Mouse (Mus musculus): Measurements from ENCODE around the gene Nkain1. TPM values are rescaled to one million over a fixed set of nuclear protein-coding genes. Genes with fewer than 3 reads are reported as not detected.

The Nkain1 gene
- 1.6 and 2.0 TPM in 2 replicates for polyA plus RNA-seq (2014; fragmentation: Nextera tagmentation; extraction: Ambion mirVana)

GRCm38 (mm10) chr4:130574048-130574413 lies at the start of gene Nkain1:
Gene Nkain1 (minus strand): TSS chr4:130574173.
- Histone ChIP-seq H3K9me3 (ENCODE audit: control insufficient read depth, low read length) (no peaks in the 10 kb centered on the region; the same call in 1 of the 2 replicates), H3K27me3 (ENCODE audit: control insufficient read depth, insufficient read depth, low read length) (0 out of 2 replicates have a peak, but pooled peaks cover 7% of the 10 kb centered on the region), H3K4me3 (ENCODE audit: control insufficient read depth in 1 of 2, insufficient read depth in 1 of 2, low read depth in 1 of 2, low read length in 2 of 2) (peak within 1 kb of the TSS; percentile 68 to 70), H3K4me1 (ENCODE audit: control insufficient read depth in 2 of 2, insufficient read depth in 2 of 2, low read length in 2 of 2) (peaks cover 8 to 13% of the 10 kb centered on the region in 2 experiments), H3K36me3 (ENCODE audit: control insufficient read depth, insufficient read depth, low read length) (no peaks in the 10 kb centered on the region), H3K4me2 (ENCODE audit: low read length) (peak within 1 kb of the TSS; percentile 100), H3K27ac (replicated peaks in 1 of 2; ENCODE audit: control insufficient read depth in 1 of 2, insufficient read depth in 1 of 2, low read depth in 2 of 2, low read length in 2 of 2) (no peak within 1 kb of the TSS), H3K9ac (ENCODE audit: low read length) (peak within 1 kb of the TSS; percentile 78)
- ATAC-seq (ENCODE audit: insufficient number of reproducible peaks, insufficient read depth, low FRiP score, low read depth), result peak; percentile 49
- WGBS, result 2% methylated on average over 18 of the region's 41 CpGs

GRCm38 (mm10) chr4:130578734-130579274 lies 4.8 kb upstream of the Nkain1 start:
- Histone ChIP-seq H3K4me3 (ENCODE audit: control insufficient read depth in 1 of 2, insufficient read depth in 1 of 2, low read depth in 1 of 2, low read length in 2 of 2) (no peak overlapping the region), H3K27me3 (ENCODE audit: control insufficient read depth, insufficient read depth, low read length) (no peaks in the 10 kb centered on the region), H3K36me3 (ENCODE audit: control insufficient read depth, insufficient read depth, low read length) (no peaks in the 10 kb centered on the region), H3K27ac (replicated peaks in 1 of 2; ENCODE audit: control insufficient read depth in 1 of 2, insufficient read depth in 1 of 2, low read depth in 2 of 2, low read length in 2 of 2) (no peak overlapping the region), H3K9ac (ENCODE audit: low read length) (no peak overlapping the region), H3K9me3 (ENCODE audit: control insufficient read depth, low read length) (no peaks in the 10 kb centered on the region; the same call in 1 of the 2 replicates), H3K4me2 (ENCODE audit: low read length) (no peak overlapping the region), H3K4me1 (ENCODE audit: control insufficient read depth in 2 of 2, insufficient read depth in 2 of 2, low read length in 2 of 2) (peaks cover 5 to 7% of the 10 kb centered on the region in 2 experiments)
- no peak for ATAC-seq (ENCODE audit: insufficient number of reproducible peaks, insufficient read depth, low FRiP score, low read depth)
- WGBS, result 36% methylated on average over 9 of the region's 9 CpGs

GRCm38 (mm10) chr4:130577081-130577480 lies 3.1 kb upstream of the Nkain1 start:
- peaks cover 7 to 8% of the 10 kb centered on the region in 2 experiments for H3K4me1 ChIP-seq (ENCODE audit: control insufficient read depth in 2 of 2, insufficient read depth in 2 of 2, low read length in 2 of 2)
- no peak overlapping the region for H3K27ac ChIP-seq (replicated peaks in 1 of 2; ENCODE audit: control insufficient read depth in 1 of 2, insufficient read depth in 1 of 2, low read depth in 2 of 2, low read length in 2 of 2)
- H3K36me3 ChIP-seq (ENCODE audit: control insufficient read depth, insufficient read depth, low read length), result no peaks in the 10 kb centered on the region
- WGBS, result 68% methylated on average over 6 of the region's 6 CpGs
- no peaks in the 10 kb centered on the region; the same call in 1 of the 2 replicates for H3K9me3 ChIP-seq (ENCODE audit: control insufficient read depth, low read length)
- no peak for ATAC-seq (ENCODE audit: insufficient number of reproducible peaks, insufficient read depth, low FRiP score, low read depth)
- 0 out of 2 replicates have a peak, but pooled peaks cover 7% of the 10 kb centered on the region for H3K27me3 ChIP-seq (ENCODE audit: control insufficient read depth, insufficient read depth, low read length)
- H3K4me2 ChIP-seq (ENCODE audit: low read length), result no peak overlapping the region
- H3K4me3 ChIP-seq (ENCODE audit: control insufficient read depth in 1 of 2, insufficient read depth in 1 of 2, low read depth in 1 of 2, low read length in 2 of 2), result no peak overlapping the region
- H3K9ac ChIP-seq (ENCODE audit: low read length), result no peak overlapping the region

- no peak for ATAC-seq (ENCODE audit: insufficient number of reproducible peaks, insufficient read depth, low FRiP score, low read depth)
- Histone ChIP-seq H3K36me3 (ENCODE audit: control insufficient read depth, insufficient read depth, low read length) (no peaks in the 10 kb centered on the region), H3K9me3 (ENCODE audit: control insufficient read depth, low read length) (no peaks in the 10 kb centered on the region; the same call in 1 of the 2 replicates), H3K4me3 (ENCODE audit: control insufficient read depth in 1 of 2, insufficient read depth in 1 of 2, low read depth in 1 of 2, low read length in 2 of 2) (no peak overlapping the region), H3K27me3 (ENCODE audit: control insufficient read depth, insufficient read depth, low read length) (0 out of 2 replicates have a peak, but pooled peaks cover 7% of the 10 kb centered on the region), H3K4me1 (ENCODE audit: control insufficient read depth in 2 of 2, insufficient read depth in 2 of 2, low read length in 2 of 2) (peaks cover 8% of the 10 kb centered on the region in 2 experiments), H3K9ac (ENCODE audit: low read length) (no peak overlapping the region), H3K27ac (replicated peaks in 1 of 2; ENCODE audit: control insufficient read depth in 1 of 2, insufficient read depth in 1 of 2, low read depth in 2 of 2, low read length in 2 of 2) (no peak overlapping the region), H3K4me2 (ENCODE audit: low read length) (no peak overlapping the region)
- WGBS, result 43% methylated on average over 13 of the region's 13 CpGs
Measured at GRCm38 (mm10) chr4:130576247-130576931, 2.4 kb upstream of the Nkain1 start.

- no peak overlapping the region for H3K27ac ChIP-seq (replicated peaks in 1 of 2; ENCODE audit: control insufficient read depth in 1 of 2, insufficient read depth in 1 of 2, low read depth in 2 of 2, low read length in 2 of 2)
- H3K9ac ChIP-seq (ENCODE audit: low read length), result no peak overlapping the region
- no peak for ATAC-seq (ENCODE audit: insufficient number of reproducible peaks, insufficient read depth, low FRiP score, low read depth)
- H3K4me1 ChIP-seq (ENCODE audit: control insufficient read depth in 2 of 2, insufficient read depth in 2 of 2, low read length in 2 of 2), result peaks cover 8 to 14% of the 10 kb centered on the region in 2 experiments
- H3K4me3 ChIP-seq (ENCODE audit: control insufficient read depth in 1 of 2, insufficient read depth in 1 of 2, low read depth in 1 of 2, low read length in 2 of 2), result no peak overlapping the region
- no peaks in the 10 kb centered on the region; the same call in 1 of the 2 replicates for H3K9me3 ChIP-seq (ENCODE audit: control insufficient read depth, low read length)
- 86% methylated on average over 3 of the region's 3 CpGs for WGBS
- 0 out of 2 replicates have a peak, but pooled peaks cover 7% of the 10 kb centered on the region for H3K27me3 ChIP-seq (ENCODE audit: control insufficient read depth, insufficient read depth, low read length)
- no peak overlapping the region for H3K4me2 ChIP-seq (ENCODE audit: low read length)
- no peaks in the 10 kb centered on the region for H3K36me3 ChIP-seq (ENCODE audit: control insufficient read depth, insufficient read depth, low read length)
Measured at GRCm38 (mm10) chr4:130575533-130575932, 1.6 kb upstream of the Nkain1 start.

GRCm38 (mm10) chr4:130574861-130575460 lies 988 bp upstream of the Nkain1 start:
- no peak overlapping the region for H3K4me3 ChIP-seq (ENCODE audit: control insufficient read depth in 1 of 2, insufficient read depth in 1 of 2, low read depth in 1 of 2, low read length in 2 of 2)
- no peak for ATAC-seq (ENCODE audit: insufficient number of reproducible peaks, insufficient read depth, low FRiP score, low read depth)
- no peak overlapping the region for H3K27ac ChIP-seq (replicated peaks in 1 of 2; ENCODE audit: control insufficient read depth in 1 of 2, insufficient read depth in 1 of 2, low read depth in 2 of 2, low read length in 2 of 2)
- H3K4me1 ChIP-seq (ENCODE audit: control insufficient read depth in 2 of 2, insufficient read depth in 2 of 2, low read length in 2 of 2), result peaks cover 8 to 14% of the 10 kb centered on the region in 2 experiments
- 70% methylated on average over 7 of the region's 7 CpGs for WGBS
- no peak overlapping the region for H3K9ac ChIP-seq (ENCODE audit: low read length)
- 0 out of 2 replicates have a peak, but pooled peaks cover 7% of the 10 kb centered on the region for H3K27me3 ChIP-seq (ENCODE audit: control insufficient read depth, insufficient read depth, low read length)
- no peaks in the 10 kb centered on the region for H3K36me3 ChIP-seq (ENCODE audit: control insufficient read depth, insufficient read depth, low read length)
- no peaks in the 10 kb centered on the region; the same call in 1 of the 2 replicates for H3K9me3 ChIP-seq (ENCODE audit: control insufficient read depth, low read length)
- no peak overlapping the region for H3K4me2 ChIP-seq (ENCODE audit: low read length)

- under 1% methylated on average over 40 of the region's 76 CpGs for WGBS
- Histone ChIP-seq H3K9ac (ENCODE audit: low read length) (peak overlapping the region; percentile 78), H3K36me3 (ENCODE audit: control insufficient read depth, insufficient read depth, low read length) (no peaks in the 10 kb centered on the region), H3K4me2 (ENCODE audit: low read length) (peak overlapping the region; percentile 100), H3K4me1 (ENCODE audit: control insufficient read depth in 2 of 2, insufficient read depth in 2 of 2, low read length in 2 of 2) (peaks cover 8 to 11% of the 10 kb centered on the region in 2 experiments), H3K9me3 (ENCODE audit: control insufficient read depth, low read length) (no peaks in the 10 kb centered on the region; the same call in 1 of the 2 replicates), H3K27ac (replicated peaks in 1 of 2; ENCODE audit: control insufficient read depth in 1 of 2, insufficient read depth in 1 of 2, low read depth in 2 of 2, low read length in 2 of 2) (no peak overlapping the region), H3K4me3 (ENCODE audit: control insufficient read depth in 1 of 2, insufficient read depth in 1 of 2, low read depth in 1 of 2, low read length in 2 of 2) (peak overlapping the region; percentile 68 to 70), H3K27me3 (ENCODE audit: control insufficient read depth, insufficient read depth, low read length) (0 out of 2 replicates have a peak, but pooled peaks cover 7% of the 10 kb centered on the region)
- ATAC-seq (ENCODE audit: insufficient number of reproducible peaks, insufficient read depth, low FRiP score, low read depth), result no peak; the same call in none of the 2 replicates
Measured at GRCm38 (mm10) chr4:130573351-130574047, 474 bp downstream of the Nkain1 start.
